Mouse (Mus musculus): ENCODE data around the gene Trpm1. TPM values are rescaled to one million over a fixed set of nuclear protein-coding genes. Genes with fewer than 3 reads are reported as not detected.

The Trpm1 gene
- polyA plus RNA-seq, 1 experiment from 2014 or later, result 0.14 TPM

DNA sequence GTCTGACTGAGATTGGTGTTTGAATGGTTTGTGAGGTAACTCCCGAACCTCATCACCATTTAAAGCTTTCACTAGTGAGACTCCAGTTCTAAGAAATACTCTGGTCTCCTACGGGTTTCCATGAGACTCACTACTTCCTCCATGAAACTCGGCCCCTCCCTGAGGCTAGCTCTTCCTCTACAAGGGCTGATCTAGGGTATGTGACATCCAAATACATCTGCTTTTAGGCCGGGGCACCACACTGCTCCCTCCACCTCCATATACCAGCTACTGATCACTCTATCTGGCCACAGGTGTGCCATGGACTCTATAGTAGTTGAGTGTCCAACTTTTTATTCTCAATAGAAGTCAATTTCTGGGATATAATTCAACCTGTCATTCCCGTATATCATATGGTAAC lies 69.6 kb downstream of the Trpm1 start:
- 96% methylated on average over 5 of the region's 5 CpGs for WGBS
- H3K4me2 ChIP-seq, result no peak overlapping the region
- H3K27me3 ChIP-seq, result no peaks in the 10 kb centered on the region
- no peak overlapping the region for H3K9ac ChIP-seq
- H3K4me3 ChIP-seq, result no peak overlapping the region
- H3K4me1 ChIP-seq (replicated peaks), result no peaks in the 10 kb centered on the region
- no peaks in the 10 kb centered on the region for H3K36me3 ChIP-seq
- ATAC-seq (ENCODE audit: low FRiP score, low read depth), result no peak
- H3K27ac ChIP-seq (replicated peaks), result no peak overlapping the region
- H3K9me3 ChIP-seq, result no peaks in the 10 kb centered on the region

DNA sequence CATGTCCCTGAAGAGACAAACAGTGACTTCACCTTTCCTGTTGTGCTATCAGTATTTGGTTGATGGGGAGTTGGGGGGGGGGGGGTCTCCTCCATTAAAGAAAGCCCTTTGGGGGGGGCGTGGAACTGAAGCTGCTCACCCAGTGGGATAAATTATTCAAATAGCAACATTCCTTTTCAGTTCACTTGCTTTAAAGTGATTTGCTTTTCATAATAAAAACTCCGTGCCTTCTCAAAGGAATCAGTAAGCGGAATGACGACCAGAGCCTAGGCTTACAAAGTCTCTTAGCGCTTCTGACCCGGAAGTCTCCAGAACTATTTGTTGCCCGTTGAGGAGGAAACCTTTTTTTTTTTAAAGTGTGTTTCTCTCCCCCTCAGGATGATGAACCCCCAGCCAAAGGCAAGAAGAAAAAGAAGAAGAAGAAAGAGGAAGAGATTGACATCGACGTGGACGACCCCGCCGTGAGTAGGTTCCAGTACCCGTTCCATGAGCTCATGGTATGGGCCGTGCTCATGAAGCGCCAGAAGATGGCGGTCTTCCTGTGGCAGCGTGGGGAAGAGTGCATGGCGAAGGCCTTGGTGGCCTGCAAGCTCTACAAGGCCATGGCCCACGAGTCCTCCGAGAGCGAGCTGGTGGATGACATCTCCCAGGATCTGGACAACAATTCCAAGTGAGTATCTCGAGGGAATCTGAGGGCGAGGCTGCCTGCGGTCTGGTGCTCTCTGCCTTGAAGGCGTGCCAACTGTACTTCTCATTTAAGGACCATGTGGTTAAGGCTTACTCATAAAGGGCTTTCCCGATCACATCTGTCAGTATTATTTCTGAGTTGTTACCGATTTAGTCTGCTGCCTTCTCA lies 72.9 kb downstream of the Trpm1 start:
- Histone ChIP-seq H3K9me3 (no peaks in the 10 kb centered on the region), H3K27ac (replicated peaks) (no peak overlapping the region), H3K36me3 (no peaks in the 10 kb centered on the region), H3K9ac (no peak overlapping the region), H3K4me3 (no peak overlapping the region), H3K27me3 (no peaks in the 10 kb centered on the region), H3K4me1 (replicated peaks) (no peaks in the 10 kb centered on the region), H3K4me2 (no peak overlapping the region)
- 62% methylated on average over 27 of the region's 27 CpGs for WGBS
- no peak for ATAC-seq (ENCODE audit: low FRiP score, low read depth)

DNA sequence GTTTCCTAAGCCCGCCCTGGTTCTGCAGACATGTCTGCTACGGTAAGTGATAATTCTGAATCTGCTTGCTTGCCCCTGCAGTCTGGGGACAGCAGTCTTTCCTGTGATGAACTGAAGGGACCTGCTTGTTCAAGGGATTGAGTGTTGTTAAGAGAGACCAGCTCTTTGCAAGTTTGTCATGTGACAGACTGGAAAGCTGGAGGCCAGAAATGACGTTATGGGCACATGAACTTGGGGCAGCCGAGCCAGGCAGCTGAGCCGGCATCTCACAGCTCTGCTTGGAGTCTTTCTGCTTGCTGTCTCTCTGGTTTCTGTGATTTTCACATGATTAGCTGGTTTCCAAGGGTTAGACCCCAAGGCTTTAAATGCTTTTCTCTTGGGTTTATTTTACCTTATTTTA lies 74.0 kb downstream of the Trpm1 start:
- no peak overlapping the region for H3K27ac ChIP-seq (replicated peaks)
- no peak overlapping the region for H3K4me3 ChIP-seq
- H3K9ac ChIP-seq, result no peak overlapping the region
- 89% methylated on average over 5 of the region's 5 CpGs for WGBS
- H3K36me3 ChIP-seq, result no peaks in the 10 kb centered on the region
- H3K4me2 ChIP-seq, result no peak overlapping the region
- H3K9me3 ChIP-seq, result no peaks in the 10 kb centered on the region
- no peaks in the 10 kb centered on the region for H3K4me1 ChIP-seq (replicated peaks)
- ATAC-seq (ENCODE audit: low FRiP score, low read depth), result no peak
- H3K27me3 ChIP-seq, result no peaks in the 10 kb centered on the region

DNA sequence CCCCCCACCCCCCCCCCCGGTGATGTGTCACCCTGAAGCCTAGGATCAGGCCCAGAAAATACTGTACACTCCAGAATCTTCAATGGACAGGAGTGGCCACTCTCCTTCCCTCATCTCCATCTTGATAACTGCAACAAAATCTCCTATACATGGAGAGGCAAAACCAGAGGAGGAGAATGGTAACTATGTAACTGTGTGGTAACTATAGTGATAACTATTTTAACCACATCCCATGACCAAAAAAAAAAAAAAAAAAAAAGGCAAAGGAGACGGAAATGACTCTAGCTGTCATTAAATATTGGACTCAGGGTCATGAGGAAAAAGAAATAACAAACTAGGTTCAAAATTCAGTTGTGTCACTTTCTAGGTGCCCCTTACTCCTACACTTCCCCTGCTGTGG lies 74.7 kb downstream of the Trpm1 start:
- WGBS, result 85% methylated on average over 2 of the region's 2 CpGs
- H3K4me2 ChIP-seq, result no peak overlapping the region
- H3K9ac ChIP-seq, result no peak overlapping the region
- H3K27ac ChIP-seq (replicated peaks), result no peak overlapping the region
- H3K4me1 ChIP-seq (replicated peaks), result no peaks in the 10 kb centered on the region
- no peaks in the 10 kb centered on the region for H3K9me3 ChIP-seq
- no peaks in the 10 kb centered on the region for H3K36me3 ChIP-seq
- no peaks in the 10 kb centered on the region for H3K27me3 ChIP-seq
- ATAC-seq (ENCODE audit: low FRiP score, low read depth), result no peak
- no peak overlapping the region for H3K4me3 ChIP-seq

DNA sequence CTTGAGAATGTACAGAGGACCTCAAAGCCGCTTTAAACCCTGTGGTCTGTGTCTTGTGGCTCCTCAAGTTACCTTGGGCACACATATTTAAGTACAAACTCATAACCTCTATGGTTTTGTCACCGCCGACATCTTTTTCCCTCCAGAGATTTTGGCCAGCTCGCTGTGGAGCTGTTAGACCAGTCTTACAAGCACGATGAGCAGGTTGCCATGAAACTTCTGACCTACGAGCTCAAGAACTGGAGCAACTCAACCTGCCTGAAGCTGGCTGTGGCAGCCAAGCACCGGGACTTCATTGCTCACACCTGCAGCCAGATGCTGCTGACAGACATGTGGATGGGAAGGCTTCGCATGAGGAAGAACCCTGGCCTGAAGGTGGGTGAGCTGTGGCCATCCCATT lies 76.3 kb downstream of the Trpm1 start:
- no peak overlapping the region for H3K4me3 ChIP-seq
- H3K27me3 ChIP-seq, result no peaks in the 10 kb centered on the region
- no peaks in the 10 kb centered on the region for H3K36me3 ChIP-seq
- no peaks in the 10 kb centered on the region for H3K9me3 ChIP-seq
- H3K4me1 ChIP-seq (replicated peaks), result no peaks in the 10 kb centered on the region
- no peak overlapping the region for H3K4me2 ChIP-seq
- ATAC-seq (ENCODE audit: low FRiP score, low read depth), result no peak
- no peak overlapping the region for H3K9ac ChIP-seq
- H3K27ac ChIP-seq (replicated peaks), result no peak overlapping the region
- 94% methylated on average over 8 of the region's 8 CpGs for WGBS

DNA sequence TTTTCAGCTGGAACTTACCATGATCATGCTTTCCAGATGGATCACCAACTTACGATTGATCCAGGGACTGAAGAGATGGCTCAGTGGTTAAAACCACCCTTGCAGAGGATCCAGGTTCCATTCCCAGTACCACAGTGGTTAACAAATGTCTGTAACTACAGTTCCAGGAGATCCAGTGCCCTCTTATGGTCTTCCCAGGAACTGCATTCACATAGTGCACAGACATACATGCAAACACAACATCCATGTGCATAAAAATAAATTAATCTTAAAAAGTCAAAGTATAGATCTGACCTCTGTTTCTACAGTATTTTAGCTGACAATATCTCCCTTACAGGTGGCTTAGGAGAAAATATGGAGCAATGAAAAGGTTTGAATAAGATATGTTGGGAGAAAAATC lies 77.4 kb downstream of the Trpm1 start:
- no peak overlapping the region for H3K9ac ChIP-seq
- H3K4me1 ChIP-seq (replicated peaks), result no peaks in the 10 kb centered on the region
- WGBS, result 100% methylated on average over 1 of the region's 1 CpGs
- H3K36me3 ChIP-seq, result no peaks in the 10 kb centered on the region
- no peak overlapping the region for H3K4me2 ChIP-seq
- no peak overlapping the region for H3K27ac ChIP-seq (replicated peaks)
- no peaks in the 10 kb centered on the region for H3K9me3 ChIP-seq
- no peak overlapping the region for H3K4me3 ChIP-seq
- no peak for ATAC-seq (ENCODE audit: low FRiP score, low read depth)
- H3K27me3 ChIP-seq, result no peaks in the 10 kb centered on the region

DNA sequence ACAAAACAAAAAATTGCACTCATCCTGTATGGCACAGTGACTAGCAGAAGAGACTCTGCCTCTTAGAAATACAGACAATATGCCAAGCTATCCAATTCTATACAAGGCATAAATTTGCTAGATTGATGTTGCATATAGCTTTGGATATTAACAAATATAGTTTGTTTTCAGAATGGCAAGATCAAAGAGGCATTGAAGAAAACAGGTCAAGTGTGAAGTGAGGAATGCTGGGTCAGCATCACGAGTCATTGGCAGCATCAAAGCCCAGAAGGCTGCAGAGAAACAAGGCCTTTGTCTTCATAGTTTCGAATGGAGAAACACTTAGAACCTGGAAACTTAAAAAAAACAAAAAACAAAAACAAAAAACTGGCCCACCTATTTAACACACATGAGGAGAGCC lies 78.4 kb downstream of the Trpm1 start:
- Histone ChIP-seq H3K36me3 (no peaks in the 10 kb centered on the region), H3K9me3 (no peaks in the 10 kb centered on the region), H3K27me3 (no peaks in the 10 kb centered on the region), H3K27ac (replicated peaks) (no peak overlapping the region), H3K9ac (no peak overlapping the region), H3K4me3 (no peak overlapping the region), H3K4me1 (replicated peaks) (no peaks in the 10 kb centered on the region), H3K4me2 (no peak overlapping the region)
- 29% methylated on average over 2 of the region's 2 CpGs for WGBS
- no peak for ATAC-seq (ENCODE audit: low FRiP score, low read depth)

DNA sequence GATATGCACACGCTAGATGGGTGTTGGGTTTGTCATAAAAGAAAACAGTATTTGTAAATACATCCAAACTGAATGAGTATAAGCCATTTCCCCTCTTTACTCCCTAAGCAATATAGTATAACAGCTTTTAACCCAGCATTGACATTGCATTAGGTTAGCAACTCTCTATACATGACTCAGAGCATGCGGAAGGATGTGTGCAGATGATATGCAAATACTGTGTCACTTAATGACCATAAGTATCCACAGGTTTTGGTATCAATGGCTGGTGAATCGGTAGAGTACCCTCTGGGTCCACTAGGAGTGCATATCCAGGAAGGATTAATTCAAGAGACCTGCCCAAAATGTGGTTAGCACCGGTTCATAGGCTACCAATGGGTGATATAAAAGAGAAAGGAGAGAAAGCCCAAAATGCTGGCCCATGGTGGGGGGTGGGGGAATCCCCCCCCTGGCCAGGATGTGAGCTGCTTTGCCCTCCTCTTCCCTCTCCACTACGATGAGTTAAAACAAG lies 80.7 kb downstream of the Trpm1 start:
- no peak overlapping the region for H3K4me2 ChIP-seq
- WGBS, result 93% methylated on average over 5 of the region's 5 CpGs
- H3K27ac ChIP-seq (replicated peaks), result no peak overlapping the region
- ATAC-seq (ENCODE audit: low FRiP score, low read depth), result no peak
- H3K27me3 ChIP-seq, result no peaks in the 10 kb centered on the region
- H3K36me3 ChIP-seq, result no peaks in the 10 kb centered on the region
- no peak overlapping the region for H3K4me3 ChIP-seq
- no peaks in the 10 kb centered on the region for H3K4me1 ChIP-seq (replicated peaks)
- H3K9ac ChIP-seq, result no peak overlapping the region
- no peaks in the 10 kb centered on the region for H3K9me3 ChIP-seq

DNA sequence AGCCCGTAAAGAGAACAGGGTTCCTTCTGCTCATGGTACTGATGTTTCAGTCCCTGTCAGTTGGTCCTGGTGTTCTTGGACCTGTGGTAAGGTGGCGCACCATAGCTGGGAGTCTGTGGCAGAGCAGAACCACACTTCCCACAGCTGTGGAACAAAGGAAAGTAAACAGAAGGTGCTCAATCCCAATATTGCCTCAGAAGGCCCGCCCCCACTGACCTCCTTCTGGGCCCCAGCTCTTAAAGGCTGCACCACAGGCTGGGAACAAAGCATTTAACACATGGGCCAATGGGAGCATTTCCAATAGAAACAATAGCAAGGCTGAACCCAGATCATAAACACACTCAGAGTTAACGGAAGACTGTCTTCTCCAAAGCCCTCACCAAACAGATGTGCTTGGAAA lies 82.9 kb downstream of the Trpm1 start:
- no peak overlapping the region for H3K9ac ChIP-seq
- no peaks in the 10 kb centered on the region for H3K4me1 ChIP-seq (replicated peaks)
- no peak overlapping the region for H3K4me2 ChIP-seq
- no peaks in the 10 kb centered on the region for H3K9me3 ChIP-seq
- no peak overlapping the region for H3K27ac ChIP-seq (replicated peaks)
- ATAC-seq (ENCODE audit: low FRiP score, low read depth), result no peak
- no peaks in the 10 kb centered on the region for H3K27me3 ChIP-seq
- WGBS, result 75% methylated on average over 4 of the region's 4 CpGs
- no peak overlapping the region for H3K4me3 ChIP-seq
- H3K36me3 ChIP-seq, result no peaks in the 10 kb centered on the region

DNA sequence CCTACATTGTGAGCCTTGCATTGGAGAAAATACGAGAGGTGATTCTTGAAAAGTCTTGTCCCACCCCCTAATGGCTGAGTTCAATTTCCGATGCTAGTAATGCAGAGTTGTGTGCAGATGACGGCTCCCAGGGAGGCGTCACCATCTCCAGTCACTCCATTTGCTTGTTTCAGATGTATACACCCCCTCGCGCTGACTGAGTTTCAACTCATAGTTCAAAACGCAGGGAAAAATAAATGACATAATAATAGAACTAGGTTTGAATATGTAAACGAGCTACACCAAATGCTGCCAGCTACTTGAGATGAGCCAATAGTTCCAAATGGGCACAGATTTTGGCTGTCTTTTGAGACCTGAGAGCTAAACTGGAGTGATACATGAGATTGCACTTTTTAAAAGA lies 84.1 kb downstream of the Trpm1 start:
- no peak for ATAC-seq (ENCODE audit: low FRiP score, low read depth)
- Histone ChIP-seq H3K9ac (no peak overlapping the region), H3K27ac (replicated peaks) (no peak overlapping the region), H3K4me2 (no peak overlapping the region), H3K36me3 (no peaks in the 10 kb centered on the region), H3K27me3 (no peaks in the 10 kb centered on the region), H3K9me3 (no peaks in the 10 kb centered on the region), H3K4me1 (replicated peaks) (no peaks in the 10 kb centered on the region), H3K4me3 (no peak overlapping the region)
- 92% methylated on average over 8 of the region's 8 CpGs for WGBS

DNA sequence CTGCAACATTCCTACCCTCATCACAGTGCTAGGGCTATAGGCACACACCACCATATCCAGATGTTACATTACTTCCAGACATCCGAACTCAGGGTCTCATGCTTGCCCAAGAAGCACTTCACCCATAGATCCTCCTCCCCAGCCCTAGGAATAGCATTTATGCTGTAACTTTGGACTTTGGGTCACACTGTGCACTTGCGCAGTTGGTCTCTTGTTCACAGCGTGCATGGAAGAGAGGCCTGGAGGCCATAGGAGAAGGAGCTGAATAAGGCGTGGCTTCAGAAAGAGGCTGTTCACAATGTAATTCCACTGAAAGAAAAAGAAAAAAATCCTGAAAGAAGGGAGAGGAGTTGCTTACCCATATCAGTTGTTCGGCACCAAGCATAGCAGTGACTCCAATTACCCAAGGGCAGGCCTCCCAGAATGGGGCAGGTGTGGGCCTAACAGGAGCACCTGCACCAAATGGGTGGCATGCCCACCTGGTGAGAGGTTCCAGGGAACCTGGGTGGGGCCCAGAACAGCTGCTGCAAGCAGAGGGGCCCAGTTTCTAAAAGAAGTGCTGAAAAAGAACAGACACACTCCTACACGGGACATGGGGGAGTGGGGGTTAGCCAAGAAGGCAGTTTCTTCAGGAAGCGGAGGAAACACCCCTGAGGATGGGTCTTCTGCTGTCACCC lies 84.9 kb downstream of the Trpm1 start:
- Histone ChIP-seq H3K9ac (no peak overlapping the region), H3K4me3 (no peak overlapping the region), H3K4me1 (replicated peaks) (no peaks in the 10 kb centered on the region), H3K9me3 (no peaks in the 10 kb centered on the region), H3K27ac (replicated peaks) (no peak overlapping the region), H3K36me3 (no peaks in the 10 kb centered on the region), H3K4me2 (no peak overlapping the region), H3K27me3 (no peaks in the 10 kb centered on the region)
- ATAC-seq (ENCODE audit: low FRiP score, low read depth), result no peak
- WGBS, result 93% methylated on average over 7 of the region's 7 CpGs

DNA sequence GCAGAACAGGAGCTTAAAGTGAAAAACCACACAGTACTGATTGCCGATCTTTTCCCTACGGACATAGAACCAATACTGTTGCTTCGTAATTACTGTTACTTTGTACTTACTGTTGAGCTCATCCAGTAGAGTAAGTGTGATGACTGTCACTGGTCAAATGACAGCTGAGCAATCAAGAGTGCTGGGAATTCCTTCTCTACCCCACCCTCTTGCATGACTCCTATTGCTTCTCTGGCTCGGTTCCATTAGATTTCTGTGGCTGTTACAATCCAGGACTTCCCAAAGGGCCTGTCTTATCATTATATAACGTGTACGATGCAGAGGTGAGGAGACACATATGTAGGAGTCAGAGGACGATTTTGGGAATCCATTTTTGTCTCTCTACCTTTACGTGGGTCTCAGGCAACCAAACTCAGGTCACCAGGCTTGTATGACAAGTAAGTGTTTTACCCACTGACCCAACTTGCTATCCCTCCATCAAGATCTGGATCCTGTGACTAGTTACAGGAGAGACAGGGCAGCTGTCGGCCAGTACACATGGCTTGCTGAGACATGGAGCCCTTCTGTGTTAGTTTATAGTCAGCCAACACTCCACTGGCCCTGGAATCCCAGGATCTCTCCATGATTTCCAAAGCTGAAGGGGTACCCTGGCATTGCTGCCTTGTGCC lies 85.6 kb downstream of the Trpm1 start:
- H3K27me3 ChIP-seq, result no peaks in the 10 kb centered on the region
- no peaks in the 10 kb centered on the region for H3K9me3 ChIP-seq
- 85% methylated on average over 9 of the region's 9 CpGs for WGBS
- H3K9ac ChIP-seq, result no peak overlapping the region
- no peak for ATAC-seq (ENCODE audit: low FRiP score, low read depth)
- H3K4me3 ChIP-seq, result no peak overlapping the region
- H3K4me1 ChIP-seq (replicated peaks), result no peaks in the 10 kb centered on the region
- H3K27ac ChIP-seq (replicated peaks), result no peak overlapping the region
- no peak overlapping the region for H3K4me2 ChIP-seq
- H3K36me3 ChIP-seq, result no peaks in the 10 kb centered on the region
